Mouse (Mus musculus): ENCODE data around the gene Ang6. TPM values are rescaled to one million over a fixed set of nuclear protein-coding genes. Genes with fewer than 3 reads are reported as not detected.
"Not testable (repeated sequence)": the region's sequence is repeated elsewhere in the genome, so short reads cannot be mapped to it uniquely, and the experiment has no call there.

The Ang6 gene
- not detected in 2 replicates for polyA plus RNA-seq (2015; fragmentation: Nextera tagmentation; extraction: Ambion mirVana)

DNA sequence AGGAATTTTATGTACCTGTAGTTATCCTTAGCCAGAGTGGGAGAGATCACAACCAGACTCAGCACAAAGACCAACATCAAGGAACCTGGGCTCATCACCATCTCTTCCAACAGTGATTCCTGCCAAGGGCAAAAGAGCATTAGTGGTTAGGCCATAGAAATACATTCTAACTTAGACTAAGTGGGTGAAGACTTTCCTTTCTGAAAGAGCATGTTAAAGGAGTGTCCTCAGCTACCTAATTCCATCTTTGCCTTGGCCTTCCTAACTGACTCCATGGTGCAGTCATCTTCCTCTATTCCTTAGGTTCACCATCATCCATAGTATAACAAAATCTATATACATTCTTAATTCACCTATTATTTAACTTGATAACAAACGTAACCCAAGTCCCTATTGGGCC lies at the start of gene Ang6:
Ang6 (minus strand) TSS at position 101 of the 400 bp plus-strand sequence.
- Histone ChIP-seq H3K27ac (ENCODE audit: low read length) (no peak within 1 kb of the TSS), H3K9ac (ENCODE audit: low read depth, low read length) (no peak within 1 kb of the TSS), H3K4me2 (ENCODE audit: low read length) (no peak within 1 kb of the TSS), H3K27me3 (ENCODE audit: control insufficient read depth, insufficient read depth, low read depth, low read length) (no peaks in the 10 kb centered on the region), H3K4me3 (ENCODE audit: low read depth, low read length) (no peak within 1 kb of the TSS), H3K4me1 (ENCODE audit: control insufficient read depth, insufficient read depth, low read length) (no peaks in the 10 kb centered on the region), H3K9me3 (replicated peaks; ENCODE audit: control insufficient read depth, low read length, poor library complexity, severe bottlenecking) (no peaks in the 10 kb centered on the region), H3K36me3 (ENCODE audit: control insufficient read depth, insufficient read depth, low read length) (no peaks in the 10 kb centered on the region)
- 88% methylated on average over 1 of the region's 1 CpGs for WGBS
- no peak for ATAC-seq

DNA sequence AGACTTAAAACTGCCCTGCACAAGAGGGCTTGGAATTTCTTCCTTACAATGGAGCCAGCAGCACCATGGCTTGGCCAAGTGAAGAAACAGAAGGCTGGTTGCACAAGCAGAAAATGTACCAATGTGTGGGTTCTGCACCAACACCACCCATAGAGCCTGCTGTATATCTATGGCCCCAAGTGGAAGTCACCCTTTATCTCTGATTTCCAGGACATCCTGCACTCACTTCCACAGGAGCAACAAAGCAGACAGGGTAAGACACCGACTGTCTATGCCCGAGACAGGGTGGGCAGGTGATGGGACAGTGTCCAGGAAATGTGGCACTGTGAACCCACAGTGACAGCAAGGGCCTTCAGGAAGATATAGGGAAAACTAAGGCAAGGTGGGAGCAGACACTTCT lies 44.5 kb upstream of the Ang6 start:
- H3K4me1 ChIP-seq (ENCODE audit: control insufficient read depth, insufficient read depth, low read length); ATAC-seq; H3K36me3 ChIP-seq (ENCODE audit: control insufficient read depth, insufficient read depth, low read length); H3K9ac ChIP-seq (ENCODE audit: low read depth, low read length); H3K4me3 ChIP-seq (ENCODE audit: low read depth, low read length); H3K27me3 ChIP-seq (ENCODE audit: control insufficient read depth, insufficient read depth, low read depth, low read length); H3K9me3 ChIP-seq (replicated peaks; ENCODE audit: control insufficient read depth, low read length, poor library complexity, severe bottlenecking); H3K4me2 ChIP-seq (ENCODE audit: low read length); H3K27ac ChIP-seq (ENCODE audit: low read length): not testable (repeated sequence)
- 94% methylated on average over 2 of the region's 2 CpGs for WGBS

DNA sequence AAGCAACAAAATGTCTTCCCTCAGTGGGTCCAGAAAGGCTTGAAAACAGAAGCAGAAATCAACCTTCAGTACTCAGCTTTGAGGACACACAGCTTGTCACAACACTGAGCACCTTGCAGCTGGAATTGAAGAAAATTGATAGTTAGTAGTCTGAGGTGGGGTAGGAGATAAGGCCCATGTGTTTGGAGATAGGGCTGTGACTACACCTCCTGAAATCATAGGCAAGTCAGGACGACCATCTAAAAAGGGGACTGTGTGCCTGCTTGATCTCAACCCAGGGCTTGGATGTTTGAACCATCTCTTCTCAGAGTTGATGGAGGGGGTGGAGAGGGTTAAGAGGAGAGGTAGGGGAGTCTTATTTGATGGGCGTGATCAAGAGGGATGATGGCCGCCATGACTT lies 29.8 kb upstream of the Ang6 start:
- not testable (repeated sequence) for H3K4me2 ChIP-seq (ENCODE audit: low read length); H3K4me3 ChIP-seq (ENCODE audit: low read depth, low read length); H3K4me1 ChIP-seq (ENCODE audit: control insufficient read depth, insufficient read depth, low read length); H3K9me3 ChIP-seq (replicated peaks; ENCODE audit: control insufficient read depth, low read length, poor library complexity, severe bottlenecking); H3K27ac ChIP-seq (ENCODE audit: low read length); H3K27me3 ChIP-seq (ENCODE audit: control insufficient read depth, insufficient read depth, low read depth, low read length); H3K9ac ChIP-seq (ENCODE audit: low read depth, low read length); ATAC-seq; H3K36me3 ChIP-seq (ENCODE audit: control insufficient read depth, insufficient read depth, low read length)
- 84% methylated on average over 1 of the region's 3 CpGs for WGBS

DNA sequence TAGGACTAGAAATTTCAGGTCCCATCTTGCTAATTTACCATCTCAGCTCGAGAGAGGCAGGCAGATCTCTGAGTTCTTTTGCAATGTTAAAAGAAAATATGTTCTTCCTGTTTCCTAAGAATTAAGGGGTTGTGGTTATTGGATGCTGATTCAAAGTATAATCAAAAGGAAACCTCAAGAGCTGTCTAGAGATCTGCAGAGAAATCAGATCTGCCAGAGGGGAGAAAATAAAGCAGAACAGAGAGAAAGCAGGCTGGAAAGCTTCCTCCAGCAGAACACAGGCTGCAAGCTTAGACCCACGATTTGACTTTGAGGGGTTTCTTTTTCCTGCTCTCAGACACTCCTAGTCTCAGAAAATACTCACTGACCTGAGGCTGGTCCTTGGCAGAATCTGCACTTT lies 7.6 kb upstream of the Ang6 start:
- H3K9ac ChIP-seq (ENCODE audit: low read depth, low read length); ATAC-seq; H3K27me3 ChIP-seq (ENCODE audit: control insufficient read depth, insufficient read depth, low read depth, low read length); H3K9me3 ChIP-seq (replicated peaks; ENCODE audit: control insufficient read depth, low read length, poor library complexity, severe bottlenecking); H3K4me3 ChIP-seq (ENCODE audit: low read depth, low read length); H3K36me3 ChIP-seq (ENCODE audit: control insufficient read depth, insufficient read depth, low read length); H3K4me2 ChIP-seq (ENCODE audit: low read length); H3K4me1 ChIP-seq (ENCODE audit: control insufficient read depth, insufficient read depth, low read length); H3K27ac ChIP-seq (ENCODE audit: low read length): not testable (repeated sequence)
- WGBS: 52% methylated on average over 2 of the region's 2 CpGs

DNA sequence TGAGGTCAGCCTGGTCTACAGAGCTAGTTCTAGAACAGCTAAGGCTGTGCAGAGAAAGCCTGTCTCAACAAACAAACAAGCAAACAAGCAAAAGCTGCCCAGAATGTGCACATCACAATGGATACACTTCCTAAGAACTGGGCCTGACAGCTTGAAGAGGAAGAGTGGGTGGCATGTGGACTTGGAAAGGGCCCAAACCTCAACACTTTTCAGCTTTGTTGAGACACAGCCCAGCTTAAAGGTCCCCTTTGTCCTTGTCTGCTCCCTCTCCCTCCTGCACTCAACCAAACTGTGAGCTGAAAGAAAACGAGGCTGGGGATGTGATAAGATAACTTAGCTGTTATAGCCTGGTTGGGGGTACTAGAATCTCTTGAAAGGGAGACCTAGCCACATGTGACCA lies 6.0 kb upstream of the Ang6 start:
- not testable (repeated sequence) for H3K27me3 ChIP-seq (ENCODE audit: control insufficient read depth, insufficient read depth, low read depth, low read length); H3K4me2 ChIP-seq (ENCODE audit: low read length); H3K27ac ChIP-seq (ENCODE audit: low read length); H3K9ac ChIP-seq (ENCODE audit: low read depth, low read length); H3K4me1 ChIP-seq (ENCODE audit: control insufficient read depth, insufficient read depth, low read length); H3K4me3 ChIP-seq (ENCODE audit: low read depth, low read length); H3K36me3 ChIP-seq (ENCODE audit: control insufficient read depth, insufficient read depth, low read length); H3K9me3 ChIP-seq (replicated peaks; ENCODE audit: control insufficient read depth, low read length, poor library complexity, severe bottlenecking); ATAC-seq
- WGBS: no CpG with 5 or more reads among the region's 1 CpGs

DNA sequence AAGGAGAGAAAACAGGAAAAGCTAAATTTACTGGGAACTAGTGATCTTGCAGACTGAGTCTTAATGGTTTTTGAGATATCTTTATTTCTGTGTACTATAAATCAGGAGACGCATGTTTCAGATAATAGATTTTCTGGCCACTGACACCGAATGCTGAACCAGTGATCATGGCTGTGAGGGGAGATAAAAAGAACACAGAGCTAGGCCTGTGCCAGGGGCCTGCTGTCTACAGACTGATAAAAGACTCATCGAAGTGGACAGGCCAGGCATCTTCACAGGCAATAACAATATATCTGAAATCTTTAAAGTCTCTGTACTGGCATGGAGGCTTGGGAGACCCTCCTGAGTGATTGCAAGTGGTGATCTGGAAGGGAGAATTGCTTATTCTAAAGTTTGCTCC lies 469 bp downstream of the Ang6 start:
- H3K9ac ChIP-seq (ENCODE audit: low read depth, low read length): no peak overlapping the region
- H3K9me3 ChIP-seq (replicated peaks; ENCODE audit: control insufficient read depth, low read length, poor library complexity, severe bottlenecking): no peaks in the 10 kb centered on the region
- H3K4me2 ChIP-seq (ENCODE audit: low read length): no peak overlapping the region
- H3K4me1 ChIP-seq (ENCODE audit: control insufficient read depth, insufficient read depth, low read length): no peaks in the 10 kb centered on the region
- no peak overlapping the region for H3K27ac ChIP-seq (ENCODE audit: low read length)
- H3K36me3 ChIP-seq (ENCODE audit: control insufficient read depth, insufficient read depth, low read length): no peaks in the 10 kb centered on the region
- ATAC-seq: no peak
- no peak overlapping the region for H3K4me3 ChIP-seq (ENCODE audit: low read depth, low read length)
- no peaks in the 10 kb centered on the region for H3K27me3 ChIP-seq (ENCODE audit: control insufficient read depth, insufficient read depth, low read depth, low read length)
- 91% methylated on average over 3 of the region's 3 CpGs for WGBS

DNA sequence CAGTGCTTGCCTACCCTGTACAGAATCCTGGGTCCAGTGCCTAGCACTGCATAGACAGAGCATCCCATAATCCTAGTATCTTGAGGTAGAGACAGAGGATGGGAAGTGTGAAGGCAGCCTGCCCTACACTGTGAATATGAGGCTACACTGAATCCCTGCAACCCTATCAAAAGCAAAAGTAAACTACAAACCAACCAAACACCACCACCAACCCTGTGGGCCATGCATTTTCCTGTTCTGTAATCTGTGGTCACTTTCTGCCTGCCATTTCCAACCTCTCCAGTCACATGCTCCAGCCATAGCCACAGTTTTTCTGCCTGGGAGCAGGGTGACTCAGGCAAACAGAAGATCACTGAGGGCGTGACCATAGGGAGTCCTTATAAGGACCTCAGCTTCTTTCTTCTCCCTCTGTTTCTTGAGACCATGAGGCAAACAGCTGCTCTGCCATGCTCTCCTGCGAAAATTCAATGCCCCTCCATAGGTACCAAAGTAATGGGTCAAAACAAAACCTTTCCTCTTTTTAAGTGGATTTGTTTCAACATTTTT lies 3.5 kb downstream of the Ang6 start:
- not testable (repeated sequence) for H3K4me1 ChIP-seq (ENCODE audit: control insufficient read depth, insufficient read depth, low read length); ATAC-seq; H3K27ac ChIP-seq (ENCODE audit: low read length); H3K9me3 ChIP-seq (replicated peaks; ENCODE audit: control insufficient read depth, low read length, poor library complexity, severe bottlenecking); H3K27me3 ChIP-seq (ENCODE audit: control insufficient read depth, insufficient read depth, low read depth, low read length); H3K4me3 ChIP-seq (ENCODE audit: low read depth, low read length); H3K9ac ChIP-seq (ENCODE audit: low read depth, low read length); H3K36me3 ChIP-seq (ENCODE audit: control insufficient read depth, insufficient read depth, low read length); H3K4me2 ChIP-seq (ENCODE audit: low read length)
- 78% methylated on average over 2 of the region's 2 CpGs for WGBS

DNA sequence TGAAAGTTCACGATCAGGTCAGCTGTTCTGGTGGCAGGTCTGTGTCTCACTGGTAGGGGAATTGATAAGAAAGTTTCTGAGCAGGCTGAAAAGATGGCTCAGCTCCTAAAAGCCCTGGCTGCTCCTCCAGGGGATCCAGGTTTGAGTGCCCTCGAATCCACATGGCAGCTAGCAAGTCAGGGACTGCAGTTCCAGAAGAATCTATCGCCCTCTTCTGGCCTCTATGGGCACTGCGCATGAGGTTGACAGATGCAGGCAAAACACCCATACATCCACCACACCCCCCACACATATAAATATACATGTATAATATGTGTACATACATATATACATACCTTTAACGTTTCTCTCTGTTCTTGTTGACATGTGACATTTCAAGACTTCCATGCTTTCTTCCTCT lies 14.7 kb downstream of the Ang6 start:
- not testable (repeated sequence) for H3K4me3 ChIP-seq (ENCODE audit: low read depth, low read length); H3K27ac ChIP-seq (ENCODE audit: low read length); H3K36me3 ChIP-seq (ENCODE audit: control insufficient read depth, insufficient read depth, low read length); H3K9me3 ChIP-seq (replicated peaks; ENCODE audit: control insufficient read depth, low read length, poor library complexity, severe bottlenecking); H3K27me3 ChIP-seq (ENCODE audit: control insufficient read depth, insufficient read depth, low read depth, low read length); H3K4me2 ChIP-seq (ENCODE audit: low read length); H3K4me1 ChIP-seq (ENCODE audit: control insufficient read depth, insufficient read depth, low read length); H3K9ac ChIP-seq (ENCODE audit: low read depth, low read length)
- ATAC-seq: peak; percentile 54; the same call in 1 of the 2 replicates
- WGBS: 22% methylated on average over 5 of the region's 5 CpGs

DNA sequence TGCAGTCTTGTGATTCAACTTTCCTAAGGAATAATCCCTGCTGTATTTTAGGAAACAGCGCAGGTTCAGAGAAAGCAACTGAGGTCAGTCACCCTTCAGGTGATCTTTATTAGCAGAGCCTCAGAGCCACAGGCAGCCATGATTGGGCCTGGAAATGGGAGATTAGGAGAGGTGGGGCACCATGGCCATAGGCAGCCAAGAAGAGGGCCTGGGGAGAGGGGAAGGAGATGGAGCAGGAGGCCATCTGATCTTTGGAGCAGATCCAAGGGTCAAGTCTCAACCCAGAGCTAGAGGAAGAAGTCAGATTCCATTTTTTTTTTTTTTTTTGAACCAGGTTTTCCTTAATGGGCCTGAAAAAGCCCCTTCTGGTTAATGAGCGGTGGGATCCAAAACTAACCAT lies 15.9 kb downstream of the Ang6 start:
- H3K4me2 ChIP-seq (ENCODE audit: low read length): no peak overlapping the region
- H3K4me3 ChIP-seq (ENCODE audit: low read depth, low read length): no peak overlapping the region
- H3K9ac ChIP-seq (ENCODE audit: low read depth, low read length): no peak overlapping the region
- no peaks in the 10 kb centered on the region for H3K9me3 ChIP-seq (replicated peaks; ENCODE audit: control insufficient read depth, low read length, poor library complexity, severe bottlenecking)
- 86% methylated on average over 2 of the region's 2 CpGs for WGBS
- H3K4me1 ChIP-seq (ENCODE audit: control insufficient read depth, insufficient read depth, low read length): no peaks in the 10 kb centered on the region
- no peak overlapping the region for H3K27ac ChIP-seq (ENCODE audit: low read length)
- H3K36me3 ChIP-seq (ENCODE audit: control insufficient read depth, insufficient read depth, low read length): no peaks in the 10 kb centered on the region
- H3K27me3 ChIP-seq (ENCODE audit: control insufficient read depth, insufficient read depth, low read depth, low read length): no peaks in the 10 kb centered on the region
- ATAC-seq: no peak
